Mouse (Mus musculus): ENCODE measurements around the gene Gramd4. TPM values are rescaled to one million over a fixed set of nuclear protein-coding genes. Genes with fewer than 3 reads are reported as not detected.

The Gramd4 gene
- polyA plus RNA-seq, 1 experiment from 2014 or later = 8.4 TPM

DNA sequence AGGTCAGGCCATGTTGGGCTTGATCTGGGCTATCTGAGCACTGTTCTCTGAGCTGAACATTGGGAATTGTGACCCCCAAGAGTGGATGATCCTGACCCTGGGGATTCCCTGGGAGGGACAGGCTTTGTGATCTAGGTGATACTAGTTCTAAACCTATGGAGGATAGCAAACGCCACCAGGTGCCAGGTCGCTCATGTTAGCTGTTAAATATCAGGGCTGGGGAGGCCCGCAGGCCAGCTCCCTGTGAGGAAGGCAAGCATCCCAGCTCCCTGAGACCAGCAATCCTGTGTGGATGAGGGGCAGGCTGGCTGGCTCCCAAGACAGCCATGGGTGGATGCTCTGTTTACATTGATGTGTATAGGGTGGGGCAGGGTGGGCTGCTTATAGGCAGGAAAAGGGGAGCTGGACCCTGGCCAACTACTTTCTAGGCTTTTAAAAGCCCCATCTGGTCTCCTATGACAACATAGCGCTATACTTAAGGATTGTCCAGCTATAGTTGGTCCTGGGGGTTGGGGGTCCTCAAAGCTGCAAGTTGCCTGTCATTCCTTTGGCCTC is 10.5 kb downstream of the Gramd4 start:
- no peak overlapping the region for H3K27ac ChIP-seq (replicated peaks; ENCODE audit: low read depth, low read length)
- DNase-seq (ENCODE audit: low spot score) (no peak), ATAC-seq (ENCODE audit: insufficient number of reproducible peaks, low FRiP score, low TSS enrichment, low read depth) (no peak)
- H3K27me3 ChIP-seq (ENCODE audit: control insufficient read depth, insufficient read depth, low read length) = no peaks in the 10 kb centered on the region
- peaks cover 3% of the 10 kb centered on the region; the same call in 1 of the 2 replicates for H3K4me1 ChIP-seq (ENCODE audit: control insufficient read depth, insufficient read depth, low read length)
- no peaks in the 10 kb centered on the region for H3K9me3 ChIP-seq (ENCODE audit: control insufficient read depth, low read length)
- 96% methylated on average over 4 of the region's 4 CpGs for WGBS
- H3K36me3 ChIP-seq (ENCODE audit: control insufficient read depth, insufficient read depth, low read length) = no peaks in the 10 kb centered on the region
- H3K4me3 ChIP-seq (ENCODE audit: low read depth, low read length) = no peak overlapping the region
- H3K9ac ChIP-seq (ENCODE audit: low read length) = no peak overlapping the region
- H3K4me2 ChIP-seq (ENCODE audit: low read depth, severe bottlenecking) = no peak overlapping the region

DNA sequence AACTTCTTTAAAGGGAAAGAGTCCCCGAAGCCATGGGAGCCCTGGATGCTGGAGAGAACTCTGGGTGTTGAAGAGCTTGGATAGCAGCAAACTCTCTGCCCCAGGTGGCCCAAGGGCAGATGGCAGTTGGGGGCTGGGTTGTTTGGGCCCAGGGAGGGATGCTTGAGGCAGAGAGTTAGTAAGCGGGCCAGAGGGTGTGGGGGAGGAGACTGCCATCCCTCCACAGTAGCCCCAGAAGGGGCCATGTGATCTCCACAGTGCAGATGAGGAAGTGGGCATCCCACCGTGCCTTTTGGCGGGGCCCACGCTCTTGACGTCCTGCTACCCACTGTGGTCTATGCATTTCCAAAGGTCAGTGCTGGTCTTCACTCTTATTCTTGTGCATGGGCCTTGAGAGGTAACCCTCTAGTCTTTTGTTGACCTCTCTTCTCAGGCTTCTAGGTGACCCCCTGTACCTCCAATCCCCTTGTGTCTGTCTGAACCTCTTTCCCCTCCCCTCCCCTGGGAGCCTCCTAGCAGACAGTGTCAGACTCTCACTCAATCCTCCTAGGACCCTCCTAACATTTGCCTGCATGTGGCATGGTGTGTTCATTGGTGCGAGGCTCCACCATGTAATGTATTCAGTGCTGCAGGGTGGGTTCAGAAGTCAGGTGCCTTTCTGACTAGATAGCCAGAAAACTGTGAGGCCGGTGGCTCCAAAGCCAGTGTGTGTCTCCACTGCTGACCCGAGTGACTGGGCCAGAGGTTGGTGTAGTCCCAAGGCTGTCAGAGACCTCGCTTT is 11.7 kb downstream of the Gramd4 start:
- no peak for ATAC-seq (ENCODE audit: insufficient number of reproducible peaks, low FRiP score, low TSS enrichment, low read depth)
- H3K4me2 ChIP-seq (ENCODE audit: low read depth, severe bottlenecking) = no peak overlapping the region

DNA sequence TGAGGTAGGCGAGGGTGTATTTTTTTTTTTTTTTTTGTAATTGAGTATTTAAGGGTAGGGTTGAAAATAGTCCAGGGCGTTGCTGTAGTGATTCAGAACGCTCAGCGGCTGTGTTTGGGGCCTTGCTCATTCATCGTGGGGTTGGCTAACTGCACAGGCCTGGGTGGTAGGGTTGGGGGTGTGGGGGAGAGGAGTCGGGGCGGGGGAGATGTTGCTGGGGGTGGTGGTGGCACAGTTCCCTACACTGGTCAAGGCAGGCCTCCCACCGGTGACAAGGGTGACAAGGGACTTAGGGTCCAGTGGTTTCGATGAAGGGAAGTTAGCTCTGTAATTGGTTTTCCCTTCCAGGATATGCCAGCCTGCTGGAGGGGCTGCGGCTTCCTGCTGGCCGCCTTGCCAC is 12.9 kb downstream of the Gramd4 start:
- no peaks in the 10 kb centered on the region for H3K36me3 ChIP-seq (ENCODE audit: control insufficient read depth, insufficient read depth, low read length)
- 82% methylated on average over 11 of the region's 11 CpGs for WGBS
- H3K4me1 ChIP-seq (ENCODE audit: control insufficient read depth, insufficient read depth, low read length) = peaks cover 3% of the 10 kb centered on the region; the same call in 1 of the 2 replicates
- ATAC-seq (ENCODE audit: insufficient number of reproducible peaks, low FRiP score, low TSS enrichment, low read depth) = no peak
- H3K9me3 ChIP-seq (ENCODE audit: control insufficient read depth, low read length) = no peaks in the 10 kb centered on the region
- H3K4me2 ChIP-seq (ENCODE audit: low read depth, severe bottlenecking) = no peak overlapping the region
- no peak overlapping the region for H3K9ac ChIP-seq (ENCODE audit: low read length)
- H3K27ac ChIP-seq (replicated peaks; ENCODE audit: low read depth, low read length) = no peak overlapping the region
- no peak overlapping the region for H3K4me3 ChIP-seq (ENCODE audit: low read depth, low read length)
- H3K27me3 ChIP-seq (ENCODE audit: control insufficient read depth, insufficient read depth, low read length) = no peaks in the 10 kb centered on the region
- DNase-seq (ENCODE audit: low spot score) = no peak

More for the DNA sequence above, 11.7 kb downstream of the Gramd4 start:
- H3K4me1 ChIP-seq (ENCODE audit: control insufficient read depth, insufficient read depth, low read length) = peaks cover 3% of the 10 kb centered on the region; the same call in 1 of the 2 replicates
- no peaks in the 10 kb centered on the region for H3K36me3 ChIP-seq (ENCODE audit: control insufficient read depth, insufficient read depth, low read length)
- H3K9me3 ChIP-seq (ENCODE audit: control insufficient read depth, low read length) = no peaks in the 10 kb centered on the region
- DNase-seq (ENCODE audit: low spot score) = no peak
- no peak overlapping the region for H3K4me3 ChIP-seq (ENCODE audit: low read depth, low read length)
- H3K9ac ChIP-seq (ENCODE audit: low read length) = no peak overlapping the region
- 73% methylated on average over 10 of the region's 10 CpGs for WGBS
- H3K27ac ChIP-seq (replicated peaks; ENCODE audit: low read depth, low read length) = no peak overlapping the region
- no peaks in the 10 kb centered on the region for H3K27me3 ChIP-seq (ENCODE audit: control insufficient read depth, insufficient read depth, low read length)

DNA sequence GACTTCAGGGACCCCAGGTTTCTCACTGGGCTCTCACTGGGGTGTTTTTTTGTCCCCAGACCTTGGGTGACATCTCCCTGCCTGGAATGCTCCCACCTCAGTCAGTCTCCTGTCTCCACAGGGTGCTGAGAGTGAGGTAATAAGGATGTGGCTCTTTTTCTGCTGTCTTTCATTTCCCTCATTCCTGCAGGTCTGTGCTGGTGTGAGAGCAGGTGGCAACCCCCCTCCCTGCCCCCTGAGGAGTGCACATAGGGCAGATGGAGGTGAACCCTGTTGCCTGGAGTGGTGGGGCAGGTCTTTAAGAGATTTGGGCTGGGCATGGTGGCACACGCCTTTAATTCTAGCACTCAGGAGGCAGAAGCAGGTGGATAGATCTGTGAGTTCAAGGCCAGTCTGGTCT is 13.7 kb downstream of the Gramd4 start:
- Histone ChIP-seq H3K9me3 (ENCODE audit: control insufficient read depth, low read length) (no peaks in the 10 kb centered on the region), H3K4me1 (ENCODE audit: control insufficient read depth, insufficient read depth, low read length) (peaks cover 3% of the 10 kb centered on the region; the same call in 1 of the 2 replicates), H3K4me2 (ENCODE audit: low read depth, severe bottlenecking) (no peak overlapping the region), H3K27ac (replicated peaks; ENCODE audit: low read depth, low read length) (no peak overlapping the region), H3K4me3 (ENCODE audit: low read depth, low read length) (no peak overlapping the region), H3K9ac (ENCODE audit: low read length) (no peak overlapping the region), H3K36me3 (ENCODE audit: control insufficient read depth, insufficient read depth, low read length) (no peaks in the 10 kb centered on the region), H3K27me3 (ENCODE audit: control insufficient read depth, insufficient read depth, low read length) (no peaks in the 10 kb centered on the region)
- WGBS = 71% methylated on average over 1 of the region's 1 CpGs
- ATAC-seq (ENCODE audit: insufficient number of reproducible peaks, low FRiP score, low TSS enrichment, low read depth) (no peak), DNase-seq (ENCODE audit: low spot score) (no peak)

DNA sequence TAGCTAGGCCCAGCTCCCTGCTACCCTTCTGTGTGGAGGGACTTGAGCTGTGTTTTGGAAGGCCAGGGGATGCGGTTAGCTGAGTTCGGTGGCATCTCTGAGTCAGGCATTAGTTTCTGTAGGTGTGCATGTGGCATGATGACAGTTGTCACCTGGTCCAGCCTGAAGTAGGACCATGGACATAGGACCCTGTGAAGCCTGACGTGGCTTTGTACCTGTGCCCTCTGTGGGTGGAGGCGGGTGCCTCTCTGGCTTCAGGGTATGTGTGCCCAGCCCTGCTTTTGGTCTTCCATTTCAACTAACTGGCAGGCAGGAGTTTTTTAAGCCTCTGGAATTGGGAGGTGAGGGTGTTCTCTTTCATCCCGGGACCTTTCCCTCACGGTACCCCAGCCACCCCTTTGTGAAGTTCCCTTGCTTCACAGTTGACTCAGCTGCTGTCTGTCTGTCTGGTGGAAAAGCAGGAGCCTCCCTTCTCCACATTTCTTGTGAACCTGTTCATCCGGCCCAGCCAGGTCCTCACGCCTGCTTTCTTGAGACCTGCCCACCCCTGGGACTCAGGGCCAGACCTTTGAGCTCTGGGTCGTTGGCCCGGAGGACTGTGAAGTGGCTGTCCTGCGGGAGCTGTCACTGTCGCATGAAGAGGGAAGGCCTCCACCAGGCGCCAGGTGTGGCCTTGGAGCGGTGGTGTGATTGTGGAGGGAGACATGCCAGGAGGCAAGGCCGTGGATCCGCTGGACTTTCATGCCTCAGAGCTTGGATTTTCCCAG is 16.9 kb downstream of the Gramd4 start:
- Histone ChIP-seq H3K4me1 (ENCODE audit: control insufficient read depth, insufficient read depth, low read length) (no peaks in the 10 kb centered on the region), H3K27me3 (ENCODE audit: control insufficient read depth, insufficient read depth, low read length) (no peaks in the 10 kb centered on the region), H3K27ac (replicated peaks; ENCODE audit: low read depth, low read length) (no peak overlapping the region), H3K9ac (ENCODE audit: low read length) (no peak overlapping the region), H3K36me3 (ENCODE audit: control insufficient read depth, insufficient read depth, low read length) (no peaks in the 10 kb centered on the region), H3K4me2 (ENCODE audit: low read depth, severe bottlenecking) (no peak overlapping the region), H3K9me3 (ENCODE audit: control insufficient read depth, low read length) (no peaks in the 10 kb centered on the region), H3K4me3 (ENCODE audit: low read depth, low read length) (no peak overlapping the region)
- ATAC-seq (ENCODE audit: insufficient number of reproducible peaks, low FRiP score, low TSS enrichment, low read depth) (no peak), DNase-seq (ENCODE audit: low spot score) (no peak)
- WGBS = 82% methylated on average over 16 of the region's 16 CpGs

DNA sequence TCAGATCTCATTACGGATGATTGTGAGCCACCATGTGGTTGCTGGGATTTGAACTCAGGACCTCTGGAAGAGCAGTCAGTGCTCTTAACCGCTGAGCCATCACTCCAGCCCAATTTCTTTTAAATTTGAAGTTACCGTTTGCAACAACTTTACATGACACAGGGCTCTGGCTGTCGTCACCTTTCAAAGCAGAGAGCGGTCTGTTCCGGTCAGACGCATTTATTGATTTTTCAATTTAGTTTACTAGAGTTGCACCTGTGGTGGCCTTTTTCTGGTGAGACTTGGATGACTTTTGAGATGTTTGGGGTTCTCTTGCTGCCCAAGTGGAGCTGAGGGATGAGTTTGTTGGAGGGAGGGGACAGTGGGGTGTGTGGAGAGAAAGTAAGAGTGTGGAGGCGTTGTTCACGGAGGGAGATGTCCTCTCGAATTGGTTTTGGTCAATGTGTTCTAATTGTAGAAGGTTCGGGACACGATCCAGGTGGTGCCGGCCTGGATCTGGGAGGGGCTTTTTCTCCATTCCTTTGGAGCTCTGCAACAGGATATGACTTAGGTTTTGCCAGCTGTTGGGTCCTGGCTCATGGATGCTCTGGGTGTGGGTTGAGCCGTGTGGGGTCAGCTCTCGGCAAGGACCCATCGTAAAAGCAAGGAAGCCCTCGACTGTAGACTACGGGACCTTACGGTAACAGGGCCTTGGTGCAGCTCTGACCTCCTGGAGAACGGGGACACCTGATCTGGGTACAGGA is 18.0 kb downstream of the Gramd4 start:
- no peak overlapping the region for H3K4me2 ChIP-seq (ENCODE audit: low read depth, severe bottlenecking)

DNA sequence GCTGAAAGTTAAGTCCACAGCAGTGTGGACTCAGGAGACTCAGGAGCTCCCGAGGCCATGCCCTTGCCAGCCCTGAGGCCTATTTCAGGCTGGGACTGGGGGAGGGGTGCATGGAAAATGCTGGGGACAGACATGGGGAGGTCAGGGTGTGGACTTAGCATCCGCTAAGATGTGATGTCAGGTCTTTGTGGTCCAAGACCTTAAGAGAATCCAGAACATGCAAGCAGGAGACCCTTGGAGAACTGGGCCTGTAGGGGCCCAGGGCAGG is 18.5 kb downstream of the Gramd4 start:
- DNase-seq (ENCODE audit: low spot score) (no peak), ATAC-seq (ENCODE audit: insufficient number of reproducible peaks, low FRiP score, low TSS enrichment, low read depth) (no peak)
- no peak overlapping the region for H3K4me3 ChIP-seq (ENCODE audit: low read depth, low read length)
- H3K4me1 ChIP-seq (ENCODE audit: control insufficient read depth, insufficient read depth, low read length) = no peaks in the 10 kb centered on the region
- H3K9ac ChIP-seq (ENCODE audit: low read length) = no peak overlapping the region
- WGBS = 72% methylated on average over 2 of the region's 2 CpGs
- no peaks in the 10 kb centered on the region for H3K9me3 ChIP-seq (ENCODE audit: control insufficient read depth, low read length)
- H3K27ac ChIP-seq (replicated peaks; ENCODE audit: low read depth, low read length) = no peak overlapping the region
- no peak overlapping the region for H3K4me2 ChIP-seq (ENCODE audit: low read depth, severe bottlenecking)
- H3K36me3 ChIP-seq (ENCODE audit: control insufficient read depth, insufficient read depth, low read length) = no peaks in the 10 kb centered on the region
- no peaks in the 10 kb centered on the region for H3K27me3 ChIP-seq (ENCODE audit: control insufficient read depth, insufficient read depth, low read length)

More for the DNA sequence above, 18.0 kb downstream of the Gramd4 start:
- no peaks in the 10 kb centered on the region for H3K9me3 ChIP-seq (ENCODE audit: control insufficient read depth, low read length)
- H3K4me1 ChIP-seq (ENCODE audit: control insufficient read depth, insufficient read depth, low read length) = no peaks in the 10 kb centered on the region
- no peak overlapping the region for H3K9ac ChIP-seq (ENCODE audit: low read length)
- WGBS = 84% methylated on average over 20 of the region's 20 CpGs
- no peaks in the 10 kb centered on the region for H3K27me3 ChIP-seq (ENCODE audit: control insufficient read depth, insufficient read depth, low read length)
- no peak for ATAC-seq (ENCODE audit: insufficient number of reproducible peaks, low FRiP score, low TSS enrichment, low read depth)
- DNase-seq (ENCODE audit: low spot score) = no peak
- H3K4me3 ChIP-seq (ENCODE audit: low read depth, low read length) = no peak overlapping the region
- no peak overlapping the region for H3K27ac ChIP-seq (replicated peaks; ENCODE audit: low read depth, low read length)
- H3K36me3 ChIP-seq (ENCODE audit: control insufficient read depth, insufficient read depth, low read length) = no peaks in the 10 kb centered on the region

DNA sequence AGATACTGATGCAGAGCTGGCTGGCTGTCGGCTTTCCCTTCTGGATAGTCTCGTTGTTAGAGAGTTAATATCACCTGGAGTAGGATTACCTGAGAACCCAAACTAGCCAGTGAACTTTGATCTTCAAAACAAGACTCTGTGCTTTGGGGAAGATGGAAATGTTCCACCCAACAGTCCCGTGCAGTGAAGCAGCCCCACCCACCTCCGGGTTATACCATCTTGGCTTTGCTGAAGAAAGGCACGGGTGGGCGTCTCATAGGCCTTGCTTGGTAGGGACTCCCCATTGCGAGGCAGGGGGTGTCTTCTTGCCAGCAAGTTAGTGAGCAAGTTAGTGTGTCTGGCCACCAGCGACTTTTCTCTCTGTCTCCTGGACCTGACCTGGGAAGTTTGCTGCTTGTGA is 18.9 kb downstream of the Gramd4 start:
- ATAC-seq (ENCODE audit: insufficient number of reproducible peaks, low FRiP score, low TSS enrichment, low read depth) (no peak), DNase-seq (ENCODE audit: low spot score) (no peak)
- H3K36me3 ChIP-seq (ENCODE audit: control insufficient read depth, insufficient read depth, low read length) = no peaks in the 10 kb centered on the region
- no peak overlapping the region for H3K27ac ChIP-seq (replicated peaks; ENCODE audit: low read depth, low read length)
- no peaks in the 10 kb centered on the region for H3K27me3 ChIP-seq (ENCODE audit: control insufficient read depth, insufficient read depth, low read length)
- H3K4me2 ChIP-seq (ENCODE audit: low read depth, severe bottlenecking) = no peak overlapping the region
- H3K9ac ChIP-seq (ENCODE audit: low read length) = no peak overlapping the region
- H3K9me3 ChIP-seq (ENCODE audit: control insufficient read depth, low read length) = no peaks in the 10 kb centered on the region
- H3K4me3 ChIP-seq (ENCODE audit: low read depth, low read length) = no peak overlapping the region
- peaks cover 2% of the 10 kb centered on the region; the same call in 1 of the 2 replicates for H3K4me1 ChIP-seq (ENCODE audit: control insufficient read depth, insufficient read depth, low read length)
- WGBS = 84% methylated on average over 8 of the region's 8 CpGs

Data from limb, embryonic 11.5 days (tissue).